Mouse (Mus musculus): ENCODE measurements around the gene Trpc4ap. TPM values are rescaled to one million over a fixed set of nuclear protein-coding genes. Genes with fewer than 3 reads are reported as not detected.

The Trpc4ap gene
- total RNA-seq, 2 experiments from 2014 or later: 63.0 to 106 TPM

Other genes with a start within 250 kb of the Trpc4ap start
- 65.1 and 71.0 TPM in 2 replicates for gene Ncoa6, start 218.5 kb downstream of the Trpc4ap start, total RNA-seq (2015)
- 16.7 and 24.8 TPM in 2 replicates for gene Ncoa6, start 218.5 kb downstream of the Trpc4ap start, total RNA-seq (2017)
- 8.9 and 9.6 TPM in 2 replicates for gene Acss2, start 174.4 kb downstream of the Trpc4ap start, total RNA-seq (2015)
- 12.0 and 13.6 TPM in 2 replicates for gene Acss2, start 174.4 kb downstream of the Trpc4ap start, total RNA-seq (2017)
- not detected in 2 replicates for gene Ggt7, start 174.1 kb downstream of the Trpc4ap start, total RNA-seq (2015)
- not detected in 2 replicates for gene Ggt7, start 174.1 kb downstream of the Trpc4ap start, total RNA-seq (2017)
- gene Gss, start 99.6 kb downstream of the Trpc4ap start, total RNA-seq (2015): 9.6 and 9.7 TPM in 2 replicates
- 13.3 and 17.1 TPM in 2 replicates for gene Gss, start 99.6 kb downstream of the Trpc4ap start, total RNA-seq (2017)
- gene Myh7b, start 81.2 kb downstream of the Trpc4ap start, total RNA-seq (2015): not detected in 2 replicates
- not detected in 2 replicates for gene Myh7b, start 81.2 kb downstream of the Trpc4ap start, total RNA-seq (2017)
- 23.4 and 25.9 TPM in 2 replicates for gene Edem2, start 37.1 kb upstream of the Trpc4ap start, total RNA-seq (2015)
- 34.8 and 34.9 TPM in 2 replicates for gene Edem2, start 37.1 kb upstream of the Trpc4ap start, total RNA-seq (2017)
- not detected in 2 replicates for gene Gm17581, start 43.5 kb upstream of the Trpc4ap start, total RNA-seq (2015)
- gene Gm17581, start 43.5 kb upstream of the Trpc4ap start, total RNA-seq (2017): not detected in 2 replicates
- 0.83 TPM in 1 of 2 replicates, not detected in the other for gene Procr, start 58.7 kb upstream of the Trpc4ap start, total RNA-seq (2015)
- not detected in 2 replicates for gene Procr, start 58.7 kb upstream of the Trpc4ap start, total RNA-seq (2017)
- gene Mmp24, start 83.0 kb upstream of the Trpc4ap start, total RNA-seq (2015): not detected in 2 replicates
- gene Mmp24, start 83.0 kb upstream of the Trpc4ap start, total RNA-seq (2017): 0.07 and 0.65 TPM in 2 replicates
- 14.4 and 17.5 TPM in 2 replicates for gene BC029722, start 127.0 kb upstream of the Trpc4ap start, total RNA-seq (2015)
- gene BC029722, start 127.0 kb upstream of the Trpc4ap start, total RNA-seq (2017): 12.5 and 14.9 TPM in 2 replicates
- gene Eif6, start 134.5 kb upstream of the Trpc4ap start, total RNA-seq (2015): 154 and 164 TPM in 2 replicates
- gene Eif6, start 134.5 kb upstream of the Trpc4ap start, total RNA-seq (2017): 31.6 and 60.8 TPM in 2 replicates
- not detected in 2 replicates for gene Fam83c, start 142.5 kb upstream of the Trpc4ap start, total RNA-seq (2015)
- gene Fam83c, start 142.5 kb upstream of the Trpc4ap start, total RNA-seq (2017): not detected in 2 replicates
- 17.4 and 28.7 TPM in 2 replicates for gene Uqcc1, start 237.9 kb upstream of the Trpc4ap start, total RNA-seq (2015)
- gene Uqcc1, start 237.9 kb upstream of the Trpc4ap start, total RNA-seq (2017): 38.4 and 49.2 TPM in 2 replicates
- not detected in 2 replicates for gene Gm15557, start 248.3 kb upstream of the Trpc4ap start, total RNA-seq (2015)
- not detected in 2 replicates for gene Gm15557, start 248.3 kb upstream of the Trpc4ap start, total RNA-seq (2017)